Mouse (Mus musculus) kidney, adult 2 months (tissue): ENCODE results near the gene Gm4792.

Source experiments
- CTCF ChIP-seq: fragments of 200-500 bp; conservative IDR thresholded peaks from 2 replicates; pipeline ENCODE4 v1.5.1; 2011; ENCODE audit warnings: low read depth, mild to moderate bottlenecking, control low read depth, low read length, moderate library complexity, mixed read lengths; ENCODE audit not compliant: insufficient read depth, insufficient read length
- POLR2A ChIP-seq: fragments of 200-500 bp; IDR thresholded peaks from one replicate; pipeline ENCODE4 v1.6.1; 2011; ENCODE audit warnings: low read depth, low read length, control low read depth

GRCm38 (mm10) chr10:94247748-94248349, 50.7 kb downstream of the Gm4792 start:
- TF ChIP-seq CTCF (no peak), POLR2A (no peak)
